Mouse (Mus musculus): ENCODE data around the gene Aatf. TPM values are rescaled to one million over a fixed set of nuclear protein-coding genes. Genes with fewer than 3 reads are reported as not detected.

The Aatf gene
- polyA plus RNA-seq (2012; fragmentation: generic; extraction: Trizol), result 10 to 100 TPM; 27.4 to 57.3 TPM

GRCm38 (mm10) chr11:84513171-84514116 lies at the start of gene Aatf:
Aatf (minus strand) TSS chr11:84513522.

GRCm38 (mm10) chr11:84525421-84526274 lies 12.3 kb upstream of the Aatf start, which contains the start of gene Lhx1:
Lhx1 (minus strand) TSS chr11:84525535.

Other genes starting within 250 kb of the Aatf start
- under 1 TPM; 0.01 to 0.07 TPM for gene Lhx1, start 12.0 kb upstream of the Aatf start, polyA plus RNA-seq (2012; fragmentation: generic; extraction: Trizol)

All from C3H10T1/2 (cell line).